Mouse (Mus musculus) urinary bladder, postnatal 10 days (tissue): ENCODE measurements around the gene Gdi1.
"Not testable (repeated sequence)": the region's sequence is repeated elsewhere in the genome, so short reads cannot be mapped to it uniquely, and the experiment has no call there.

Experiments used
- DNase-seq: peaks from one replicate; pipeline ENCODE4 v3.0.0; 2022; ENCODE audit warnings: low spot score

Gdi1 gene

GRCm38 (mm10) chrX:74329215-74329671, 24.4 kb downstream of the Gdi1 start:
- DNase-seq = no peak

- DNase-seq = no peak
Observed at GRCm38 (mm10) chrX:74330166-74330930, 25.6 kb downstream of the Gdi1 start.

GRCm38 (mm10) chrX:74352645-74353466, 48.1 kb downstream of the Gdi1 start:
- no peak for DNase-seq

DNA sequence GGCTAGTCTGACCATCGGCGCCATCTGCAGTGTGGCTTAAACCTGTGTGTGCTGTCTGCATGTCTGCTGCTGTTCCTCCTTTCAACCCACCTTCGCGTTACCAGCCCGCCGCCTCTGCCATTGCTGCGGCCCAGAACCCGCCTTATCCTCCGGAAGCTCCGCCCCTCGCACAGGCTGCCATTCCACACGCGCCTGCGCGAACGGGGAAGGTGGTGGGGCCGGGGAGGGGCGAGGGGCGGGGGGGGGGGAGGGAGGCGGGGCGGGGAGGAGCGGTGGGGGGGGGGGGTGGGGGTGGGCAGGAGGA, 48.6 kb downstream of the Gdi1 start, which contains the start of gene Lage3:
Lage3 (minus strand) TSS at position 152 of the 304 bp plus-strand sequence.
- no peak for DNase-seq

- DNase-seq = not testable (repeated sequence)
Observed at GRCm38 (mm10) chrX:74357069-74357468, 52.3 kb downstream of the Gdi1 start.

DNA sequence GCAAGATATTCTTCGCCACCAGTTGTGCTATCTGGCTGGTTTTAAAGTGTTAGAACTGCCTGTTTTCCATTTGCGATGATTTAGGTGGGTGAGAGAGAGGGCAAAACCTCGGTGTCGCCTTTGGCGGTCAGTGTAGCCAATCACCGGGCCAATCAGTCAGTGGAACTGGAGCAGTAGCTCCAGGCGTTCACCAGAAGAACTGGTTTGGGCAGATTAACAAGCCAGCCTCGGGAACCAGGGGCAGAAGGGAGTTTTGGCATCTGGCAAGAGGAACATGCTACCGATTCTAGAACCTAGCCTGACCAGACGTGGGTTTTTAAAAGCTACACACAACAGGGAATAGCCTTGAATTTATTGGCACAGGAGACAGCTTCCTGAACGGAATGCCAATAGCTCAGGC, 54.4 kb downstream of the Gdi1 start:
- no peak for DNase-seq
